Mouse (Mus musculus): ENCODE results near the gene Ube2g1.
A peak's percentile ranks its signal among the peaks of the same experiment; 100 is the strongest.

Gene Ube2g1

DNA sequence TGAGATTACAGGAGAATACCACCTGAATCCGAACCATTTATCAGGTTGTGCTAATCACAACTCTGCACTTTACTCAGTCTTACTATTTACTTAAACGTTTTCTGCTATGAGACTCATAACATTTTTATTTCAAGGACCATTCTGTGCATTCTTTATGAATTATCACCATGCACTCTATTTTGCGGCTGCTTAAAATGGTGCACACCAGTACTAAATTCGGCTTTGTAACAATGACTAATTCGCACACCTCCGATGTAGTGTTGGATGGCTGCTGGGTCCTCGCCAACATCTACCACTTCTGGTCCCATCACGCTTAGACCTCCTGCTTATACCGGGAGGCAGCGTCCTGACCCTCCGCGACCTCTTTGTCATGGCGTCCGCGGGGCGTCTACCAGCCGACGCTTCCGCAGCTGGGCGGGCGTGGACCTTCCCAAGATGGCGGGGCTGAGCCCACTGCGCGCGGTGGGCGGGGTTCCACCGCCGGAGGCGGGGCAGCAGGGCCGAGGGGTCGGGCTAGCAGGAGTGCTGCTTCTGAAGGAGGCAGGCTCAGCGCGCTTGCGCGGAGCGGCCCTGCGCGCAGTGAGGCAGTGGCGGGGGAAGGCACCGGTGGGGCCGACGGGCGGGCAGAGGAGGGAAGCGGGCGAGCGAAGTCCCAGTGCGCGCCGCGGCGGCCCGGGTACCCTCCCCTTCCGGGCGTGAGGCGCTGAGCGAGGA, at the start of gene Ube2g1:
Ube2g1 (plus strand) TSS at position 590 of the 714 bp plus-strand sequence.
- DNase-seq (ENCODE audit: low read depth, low spot score), result peak; percentile 99

GRCm38 (mm10) chr11:72558155-72558554, 48.9 kb upstream of the Ube2g1 start:
- DNase-seq (ENCODE audit: low read depth, low spot score), result no peak

GRCm38 (mm10) chr11:72560661-72561060, 46.4 kb upstream of the Ube2g1 start:
- no peak for DNase-seq (ENCODE audit: low read depth, low spot score)

DNA sequence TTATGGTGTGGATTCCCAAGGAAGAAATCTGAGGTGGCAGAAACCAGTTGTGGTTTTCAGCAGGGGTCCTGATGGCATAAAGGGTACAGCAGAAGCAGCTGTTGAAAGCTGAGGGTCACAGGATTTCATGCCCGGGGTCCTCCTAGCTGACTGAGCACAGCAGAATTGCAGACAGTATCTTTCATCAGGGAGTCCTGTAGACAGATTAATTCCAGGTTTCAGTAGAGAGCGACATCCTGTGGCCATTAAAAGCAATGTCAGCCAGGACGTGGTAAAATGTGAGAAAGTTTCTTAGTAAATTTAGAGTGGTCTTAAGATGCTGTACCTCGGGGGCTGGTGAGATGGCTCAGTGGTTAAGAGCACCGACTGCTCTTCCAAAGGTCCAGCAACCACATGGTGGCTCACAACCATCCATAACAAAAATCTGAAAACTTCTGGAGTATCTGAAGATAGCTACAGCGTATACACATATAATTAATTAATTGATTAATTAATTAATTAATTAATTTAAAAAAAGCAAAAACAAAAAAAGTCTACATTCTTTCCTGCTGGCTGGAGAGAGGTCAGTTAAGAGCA, 42.8 kb upstream of the Ube2g1 start:
- peak; percentile 76 for DNase-seq (ENCODE audit: low read depth, low spot score)

- no peak for DNase-seq (ENCODE audit: low read depth, low spot score)
Measured at GRCm38 (mm10) chr11:72566304-72566703, 40.8 kb upstream of the Ube2g1 start.

DNA sequence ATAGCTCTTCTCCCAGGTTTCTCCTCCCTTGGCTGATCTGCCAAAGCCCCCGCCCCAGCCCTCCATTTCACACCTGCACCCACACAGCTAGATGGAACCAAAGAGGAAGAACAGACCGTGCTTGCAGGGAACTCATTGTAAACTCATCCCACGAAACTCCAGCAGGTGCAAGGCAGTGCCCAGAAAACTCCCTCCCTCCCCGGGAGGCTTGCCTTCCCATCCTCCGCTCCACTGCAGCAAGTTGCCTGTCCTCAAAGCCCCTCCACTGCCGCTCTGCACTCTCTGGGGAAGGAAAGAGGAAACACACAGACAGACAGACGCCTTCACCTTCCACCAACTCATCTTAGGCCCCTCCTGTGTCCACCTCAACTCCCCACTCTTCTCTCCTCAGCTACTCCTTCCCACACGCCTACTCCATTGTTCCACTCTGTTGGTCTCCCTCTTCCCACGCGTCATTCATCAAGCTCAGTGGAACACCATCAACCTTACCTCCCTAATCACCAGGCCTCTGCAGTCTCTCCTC, 40.2 kb upstream of the Ube2g1 start:
- no peak for DNase-seq (ENCODE audit: low read depth, low spot score)

- DNase-seq (ENCODE audit: low read depth, low spot score), result no peak
Measured at GRCm38 (mm10) chr11:72569051-72569450, 38.0 kb upstream of the Ube2g1 start.

GRCm38 (mm10) chr11:72569671-72570318, 37.3 kb upstream of the Ube2g1 start:
- no peak for DNase-seq (ENCODE audit: low read depth, low spot score)

GRCm38 (mm10) chr11:72570319-72570979, 36.6 kb upstream of the Ube2g1 start:
- peak; percentile 90 for DNase-seq (ENCODE audit: low read depth, low spot score)

DNA sequence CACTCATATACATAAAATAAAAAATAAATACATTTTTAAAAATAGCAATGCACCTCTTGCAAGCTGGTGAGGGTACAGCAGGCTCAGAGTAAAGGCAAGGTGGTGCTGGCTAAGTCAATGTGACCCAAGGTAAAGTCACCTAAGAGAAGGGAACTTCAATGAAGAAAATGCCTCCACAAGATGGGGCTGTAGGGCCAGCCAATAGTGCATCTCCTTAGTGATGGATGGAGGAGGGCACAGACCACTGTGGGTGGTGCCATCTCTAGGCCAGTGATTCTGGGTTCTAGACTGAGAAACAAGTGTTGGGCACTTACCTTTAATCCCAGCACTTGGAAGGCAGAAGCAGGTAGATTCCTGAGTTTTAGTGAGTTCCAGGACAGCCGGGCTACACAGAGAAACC, 33.3 kb upstream of the Ube2g1 start:
- no peak for DNase-seq (ENCODE audit: low read depth, low spot score)

DNA sequence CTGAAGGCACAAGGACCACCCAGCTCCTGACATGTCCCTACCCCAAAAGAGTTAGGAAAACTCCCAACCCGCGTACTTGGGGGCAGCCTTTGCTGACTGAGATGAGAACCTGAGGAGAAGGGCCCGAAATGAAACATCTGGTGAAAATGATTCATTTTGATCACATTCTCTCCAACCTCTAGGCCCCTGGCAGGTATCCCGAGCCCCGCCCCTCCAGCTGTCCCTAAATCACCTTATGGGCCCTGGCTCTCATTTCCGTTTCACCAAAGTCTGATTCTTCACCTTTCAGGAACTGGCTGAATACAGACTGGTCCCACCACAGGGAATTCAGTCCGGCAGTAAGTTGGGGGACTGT, 31.0 kb upstream of the Ube2g1 start:
- DNase-seq (ENCODE audit: low read depth, low spot score), result no peak

DNA sequence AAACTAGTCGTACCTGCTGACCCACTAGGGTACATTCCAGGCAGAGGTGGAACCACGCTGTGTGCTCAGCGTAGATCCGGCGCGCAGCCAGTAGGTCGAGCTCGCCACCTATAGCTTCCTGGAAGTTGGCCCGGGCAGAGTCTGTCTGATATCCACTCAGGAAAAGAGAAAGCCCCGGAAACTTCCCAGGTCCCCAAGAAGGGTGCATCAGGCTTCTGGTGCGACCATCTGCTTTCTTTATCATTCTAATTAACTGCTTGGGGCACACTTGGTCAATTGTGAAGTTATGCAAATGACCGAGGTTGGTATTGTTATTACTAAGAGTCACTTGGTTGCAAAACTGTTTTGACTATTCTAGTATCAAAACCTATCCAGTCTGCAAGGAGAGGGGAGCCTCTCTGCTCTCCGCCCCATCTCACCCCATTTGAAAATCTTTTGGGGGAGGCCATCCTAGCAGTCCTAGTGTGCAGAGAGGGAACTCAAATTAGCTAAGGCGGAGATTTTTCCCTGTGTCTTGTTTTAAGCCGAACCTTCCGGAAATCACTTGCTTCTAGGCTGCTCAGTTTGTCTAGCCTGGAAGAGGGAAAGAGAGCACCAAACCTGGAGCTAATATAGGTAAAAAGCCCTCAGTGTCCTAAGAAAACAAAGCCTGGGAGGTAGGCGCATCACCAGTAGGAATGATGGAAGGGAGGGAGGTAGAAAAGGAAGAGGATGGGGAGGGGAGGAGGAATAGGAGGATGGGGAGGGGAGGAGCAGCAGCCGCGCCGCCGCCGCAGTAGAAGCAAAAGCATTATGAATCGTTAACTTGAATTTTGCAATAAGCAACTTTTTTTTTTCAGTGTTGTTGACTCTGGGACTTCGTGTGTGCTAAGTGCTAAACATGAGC, 30.4 kb upstream of the Ube2g1 start:
- DNase-seq (ENCODE audit: low read depth, low spot score), result no peak

DNA sequence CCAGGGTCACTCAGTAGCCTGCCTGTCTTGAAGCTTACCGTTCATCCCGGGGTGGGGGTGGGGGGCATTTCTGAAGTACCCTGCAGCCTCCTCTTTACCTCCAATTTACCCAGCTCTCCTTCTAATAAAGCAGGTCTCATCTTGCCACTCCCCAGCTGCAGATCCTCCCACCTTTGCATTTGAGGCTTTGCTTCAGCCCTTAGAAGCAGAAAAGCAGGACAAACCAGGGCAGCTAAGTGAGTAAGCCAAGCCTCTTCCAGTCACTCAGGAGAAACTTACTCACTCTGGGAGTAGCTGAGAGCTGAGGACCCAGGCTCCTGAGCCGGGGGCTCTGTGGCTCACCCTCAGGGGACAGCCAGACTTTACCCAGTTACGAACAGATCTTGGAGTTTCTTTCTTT, 28.6 kb upstream of the Ube2g1 start:
- peak; percentile 26 for DNase-seq (ENCODE audit: low read depth, low spot score)

DNA sequence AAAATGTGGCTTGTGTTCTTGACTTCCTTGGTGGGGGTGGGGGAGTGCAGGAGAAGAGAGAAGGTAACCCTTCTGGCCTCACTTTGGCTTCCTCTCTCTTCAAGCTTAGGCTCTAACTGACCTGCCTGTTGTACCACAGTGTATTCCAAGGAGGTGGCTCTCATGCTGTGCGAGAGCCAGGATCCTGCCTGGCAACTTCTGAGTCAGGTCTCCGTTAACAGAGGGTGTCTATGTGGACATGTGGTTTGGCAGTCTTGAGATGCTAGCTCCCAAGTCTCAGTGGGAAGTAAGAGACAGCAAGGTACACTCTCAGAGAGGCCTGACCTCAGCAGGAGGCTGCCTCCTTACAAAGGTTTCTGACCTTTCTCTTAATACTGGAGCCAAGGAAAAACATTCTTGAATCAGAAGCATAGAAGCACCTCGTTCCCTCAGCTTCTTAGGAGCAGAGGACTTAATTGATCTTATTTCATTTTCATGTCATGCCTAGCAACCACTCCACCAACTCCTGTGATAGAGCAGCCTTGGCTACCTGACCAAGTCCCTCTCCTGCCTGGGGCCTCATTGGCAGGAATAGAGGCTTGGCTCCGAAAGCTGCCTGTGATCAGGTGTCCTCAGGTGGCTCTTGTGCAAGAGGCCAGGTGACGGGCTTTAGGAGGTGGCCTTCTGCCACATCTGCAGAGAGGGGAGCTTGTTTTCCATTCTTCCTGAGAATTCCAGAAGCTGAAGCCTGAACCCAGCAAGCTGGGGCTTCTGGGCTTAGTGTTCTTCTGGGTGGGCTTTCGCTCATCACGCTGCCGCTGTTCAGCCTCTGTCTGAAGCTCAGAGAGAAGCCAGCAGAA, 25.3 kb upstream of the Ube2g1 start:
- no peak for DNase-seq (ENCODE audit: low read depth, low spot score)

GRCm38 (mm10) chr11:72582448-72582705, 24.7 kb upstream of the Ube2g1 start:
- DNase-seq (ENCODE audit: low read depth, low spot score), result no peak

DNA sequence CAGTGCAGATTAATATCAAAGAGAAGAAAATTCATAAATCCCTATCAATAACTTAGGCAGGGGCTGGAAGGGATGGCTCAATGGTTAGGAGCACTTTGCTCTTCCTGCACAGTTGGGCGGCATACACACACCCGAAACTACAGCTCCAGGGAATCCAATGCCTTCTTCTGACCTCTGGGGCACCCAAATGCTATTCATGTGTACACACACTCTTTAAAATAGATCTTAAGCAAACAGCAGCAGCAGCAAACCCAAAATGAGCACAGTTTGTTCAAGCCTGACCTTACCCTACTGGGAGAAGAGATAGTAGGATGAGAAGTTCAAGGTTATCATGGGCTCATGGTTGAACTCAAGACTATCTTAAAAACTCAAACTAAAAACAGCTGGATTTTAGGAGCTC, 24.0 kb upstream of the Ube2g1 start:
- no peak for DNase-seq (ENCODE audit: low read depth, low spot score)

DNA sequence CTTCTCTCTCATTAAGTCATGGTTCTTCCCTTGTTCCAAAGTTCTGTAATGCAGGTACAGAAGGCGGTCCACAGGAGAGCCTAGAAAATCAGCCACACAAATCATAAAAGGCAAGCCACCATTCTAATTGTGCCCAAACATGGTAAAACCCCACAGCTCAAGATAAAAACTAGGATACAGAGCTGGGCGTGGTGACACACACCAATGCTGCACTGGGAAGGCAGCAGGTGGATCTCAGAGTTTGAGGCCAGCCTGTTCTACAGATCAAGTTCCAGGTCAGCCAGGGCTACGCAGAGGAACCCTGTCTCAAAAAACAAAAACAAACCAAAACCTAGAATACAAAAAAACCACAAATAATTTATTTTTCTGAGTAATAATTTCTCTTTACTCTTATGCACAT, 20.5 kb upstream of the Ube2g1 start:
- DNase-seq (ENCODE audit: low read depth, low spot score), result no peak

GRCm38 (mm10) chr11:72587537-72588233, 19.4 kb upstream of the Ube2g1 start:
- DNase-seq (ENCODE audit: low read depth, low spot score), result no peak

DNA sequence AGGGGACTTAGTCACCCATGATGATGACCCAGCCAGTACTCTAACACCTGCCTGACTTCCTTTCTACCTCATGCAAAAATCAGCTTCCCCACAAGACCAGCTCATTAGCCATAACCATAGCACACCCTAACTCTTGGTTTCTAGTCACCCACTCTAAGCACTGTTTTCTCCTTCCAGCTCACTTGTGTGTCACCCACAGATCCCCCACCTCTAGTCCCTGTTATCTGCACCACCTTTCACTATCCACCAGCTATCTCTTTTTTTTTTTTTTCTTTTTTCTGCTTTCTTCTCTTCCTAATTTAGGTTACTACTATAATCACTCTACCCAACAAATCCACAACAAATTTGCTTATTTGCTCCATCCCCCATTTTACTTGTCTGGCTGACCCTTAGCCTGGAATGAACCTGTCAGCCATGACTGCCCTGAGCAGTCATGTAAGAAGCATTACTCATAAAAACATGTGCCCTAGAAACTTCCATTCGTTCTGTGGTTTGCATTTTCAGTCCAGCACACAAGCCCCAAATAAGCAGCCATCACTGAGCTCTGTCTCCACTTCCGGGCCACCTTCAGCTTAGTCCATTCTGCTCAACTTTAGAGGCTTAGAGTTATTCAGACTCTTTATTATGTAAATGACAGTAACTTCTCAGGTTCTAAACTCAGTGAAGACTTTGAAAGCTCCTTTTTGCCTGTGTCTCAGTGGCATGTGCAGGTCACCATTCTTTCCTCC, 11.9 kb upstream of the Ube2g1 start:
- DNase-seq (ENCODE audit: low read depth, low spot score), result no peak
